35 mouse cellular contexts compared by ENCODE assay signal in the genomic region with DNA sequence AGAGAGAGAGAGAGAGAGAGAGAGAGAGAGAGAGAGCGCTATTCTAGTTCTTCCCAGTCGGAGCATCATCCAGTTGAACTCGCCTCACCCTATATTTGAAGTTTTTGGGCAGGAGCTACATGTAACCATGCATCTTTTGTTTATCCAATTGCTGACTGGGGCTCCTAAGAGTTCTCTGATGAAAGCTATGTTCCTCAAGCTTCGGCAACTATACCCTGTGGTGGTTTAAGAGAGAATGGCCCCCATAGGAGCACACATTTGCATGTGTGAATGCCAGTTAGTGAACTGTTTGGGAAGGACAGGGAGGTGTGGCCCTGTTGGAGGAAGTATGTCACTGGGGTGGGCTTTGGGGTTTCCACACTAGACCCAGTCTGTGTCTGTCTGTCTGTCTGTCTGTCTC.
"Had no signal": no experiment of that assay in that cellular context is flagged by ENCODE, and none has a peak within 500 bp of the region (broad histone marks: within the 10 kb centered on the region; RNA-seq: fewer than 3 reads in every experiment).

No protein-coding gene starts in this region.

- H3K27ac ChIP-seq: heart, embryonic 10.5 days; heart, embryonic 13.5 days; heart, embryonic 15.5 days; hindbrain, embryonic 10.5 days; hindbrain, embryonic 12.5 days; hindbrain, embryonic 13.5 days; hindbrain, embryonic 14.5 days; hindbrain, embryonic 15.5 days; hindbrain, postnatal 0 days; intestine, embryonic 15.5 days; kidney, embryonic 15.5 days; kidney, postnatal 0 days; layer of hippocampus, adult 2 months had no signal

- H3K4me3 ChIP-seq: heart, embryonic 10.5 days; heart, embryonic 12.5 days; heart, embryonic 13.5 days; heart, embryonic 15.5 days; hindbrain, embryonic 10.5 days; hindbrain, embryonic 12.5 days; hindbrain, embryonic 13.5 days; hindbrain, embryonic 15.5 days; intestine, embryonic 15.5 days; kidney, embryonic 15.5 days; layer of hippocampus, adult 2 months had no signal

- ATAC-seq: hindbrain, embryonic 16.5 days; hindbrain, postnatal 0 days; inflammation-experienced regulatory T-cells, adult 6 months; intestine, embryonic 15.5 days; intestine, embryonic 16.5 days; intestine, postnatal 0 days had no signal

- H3K27me3 ChIP-seq: hindbrain, embryonic 12.5 days; hindbrain, embryonic 13.5 days; hindbrain, embryonic 15.5 days; intestine, embryonic 15.5 days; kidney, embryonic 15.5 days had no signal

- H3K9me3 ChIP-seq: heart, embryonic 10.5 days; heart, embryonic 13.5 days; heart, embryonic 15.5 days; hindbrain, embryonic 12.5 days; hindbrain, embryonic 13.5 days; hindbrain, embryonic 15.5 days; intestine, embryonic 15.5 days; kidney, embryonic 15.5 days had no signal

- H3K4me2 ChIP-seq: heart, embryonic 11.5 days; heart, embryonic 12.5 days; heart, embryonic 13.5 days; heart, embryonic 15.5 days; hindbrain, embryonic 12.5 days; hindbrain, embryonic 13.5 days; hindbrain, embryonic 14.5 days; hindbrain, embryonic 15.5 days; intestine, embryonic 15.5 days; kidney, embryonic 15.5 days had no signal

- H3K36me3 ChIP-seq: heart, embryonic 10.5 days; heart, embryonic 12.5 days; heart, embryonic 13.5 days; heart, embryonic 15.5 days; hindbrain, embryonic 12.5 days; hindbrain, embryonic 13.5 days; hindbrain, embryonic 15.5 days; intestine, embryonic 15.5 days; kidney, embryonic 15.5 days had no signal

- H3K4me1 ChIP-seq: heart, embryonic 10.5 days; heart, embryonic 12.5 days; heart, embryonic 13.5 days; heart, embryonic 15.5 days; hindbrain, embryonic 10.5 days; hindbrain, embryonic 12.5 days; hindbrain, embryonic 13.5 days; hindbrain, embryonic 15.5 days; intestine, embryonic 15.5 days had no signal

- H3K9ac ChIP-seq: heart, embryonic 12.5 days; heart, embryonic 13.5 days; heart, embryonic 15.5 days; hindbrain, embryonic 12.5 days; hindbrain, embryonic 13.5 days; hindbrain, embryonic 14.5 days; hindbrain, embryonic 15.5 days; intestine, embryonic 15.5 days; kidney, embryonic 15.5 days had no signal

- DNase-seq: heart, postnatal 10 days; heart, postnatal 14 days; heart, postnatal 36 days; heart, postnatal 4 days; kidney, adult 11 months; kidney, adult 18-20 months; kidney, adult 2 months; kidney, adult 8-10 months; kidney, adult 9 months; kidney, postnatal 10 days; kidney, postnatal 14 days; kidney, postnatal 25 days; kidney, postnatal 36 days; kidney, postnatal 4 days; layer of hippocampus, adult 9-11 months; layer of hippocampus, postnatal 36 days had no signal
